Mouse (Mus musculus): Measurements from ENCODE around the gene Klk1b11.

GRCm38 (mm10) chr7:43967058-43967457, 28.6 kb upstream of the Klk1b11 start:
- TF ChIP-seq POLR2A (IDR thresholded peaks at IDR 0.05; ENCODE audit: borderline replicate concordance, extremely low read depth, low read depth, low read length) = no peak
- no peak for TF ChIP-seq CTCF (IDR thresholded peaks at IDR 0.05; ENCODE audit: insufficient read depth, low read length)
